Mouse (Mus musculus): ENCODE results near the gene Orai1. TPM values are rescaled to one million over a fixed set of nuclear protein-coding genes. Genes with fewer than 3 reads are reported as not detected.
"Not testable (repeated sequence)": the region's sequence is repeated elsewhere in the genome, so short reads cannot be mapped to it uniquely, and the experiment has no call there.

The Orai1 gene
- polyA plus RNA-seq (2012; rRNA removed) = 76.9 and 87.4 TPM in 2 replicates

DNA sequence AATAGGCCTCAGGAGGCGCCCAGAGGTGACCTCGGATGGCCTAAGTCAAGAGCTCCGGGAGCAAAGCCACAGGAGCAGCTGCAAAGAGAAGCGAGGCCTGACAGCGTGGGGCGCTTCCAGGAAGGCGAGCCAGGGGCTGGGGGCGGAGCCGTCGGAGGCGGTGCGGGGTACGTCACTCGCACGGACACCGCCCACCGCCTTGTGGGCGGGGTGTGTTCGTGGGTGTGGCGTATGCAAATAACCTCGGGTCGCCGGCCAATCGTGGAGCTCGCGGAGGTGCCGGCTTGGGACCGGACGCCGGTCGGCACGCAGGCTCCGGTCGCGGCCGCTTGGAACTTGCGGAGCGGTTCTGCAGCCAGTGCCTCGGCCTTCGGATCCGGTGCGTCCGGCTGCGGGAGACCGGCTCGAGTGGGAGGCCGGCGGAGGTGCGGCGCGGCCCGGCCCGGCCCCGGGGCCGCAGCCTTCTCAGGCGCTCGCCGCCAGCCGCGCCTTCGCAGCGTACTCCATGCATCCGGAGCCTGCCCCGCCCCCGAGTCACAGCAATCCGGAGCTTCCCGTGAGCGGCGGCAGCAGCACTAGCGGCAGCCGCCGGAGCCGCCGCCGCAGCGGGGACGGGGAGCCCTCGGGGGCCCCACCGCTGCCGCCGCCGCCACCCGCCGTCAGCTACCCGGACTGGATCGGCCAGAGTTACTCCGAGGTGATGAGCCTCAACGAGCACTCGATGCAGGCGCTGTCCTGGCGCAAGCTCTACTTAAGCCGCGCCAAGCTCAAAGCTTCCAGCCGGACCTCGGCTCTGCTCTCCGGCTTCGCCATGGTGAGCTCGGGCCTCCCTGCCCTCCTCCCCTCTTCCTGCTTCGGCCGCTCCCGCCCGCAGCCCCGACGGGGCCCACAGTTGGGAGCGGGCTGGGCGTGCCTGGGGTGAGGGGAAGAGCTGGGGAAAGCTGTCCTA is at the start of gene Orai1:
Gene Orai1, plus strand, starts transcription at position 322 of the 949 bp plus-strand sequence.
- H3K4me1 ChIP-seq (replicated peaks; ENCODE audit: control insufficient read depth, insufficient read depth, low read length) = peaks cover 39% of the 10 kb centered on the region

DNA sequence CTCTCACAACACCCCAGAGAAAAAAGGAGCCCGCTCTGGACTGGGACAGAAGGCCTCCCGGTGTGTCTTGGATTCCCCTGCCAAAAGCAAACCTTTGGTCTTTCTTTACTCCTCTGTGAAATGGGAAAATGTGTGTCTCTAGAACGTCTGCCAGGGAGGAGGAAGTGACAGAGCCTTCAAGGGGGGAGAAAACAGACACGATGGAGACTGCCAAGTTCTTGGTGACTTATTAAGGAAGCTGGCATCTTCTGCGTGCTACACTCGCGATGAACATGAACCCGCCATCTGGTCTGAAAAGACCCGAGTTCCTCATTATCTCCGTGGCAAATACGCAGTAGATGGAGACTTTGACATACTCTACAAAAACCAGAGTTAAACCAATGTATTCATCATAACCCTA is 49.4 kb upstream of the Orai1 start:
- H3K27ac ChIP-seq (ENCODE audit: control insufficient read depth, insufficient read depth, low read length) = no peak overlapping the region
- no peak overlapping the region for H3K4me3 ChIP-seq (ENCODE audit: control insufficient read depth, insufficient read depth, low read length)
- peaks cover 9% of the 10 kb centered on the region; the same call in 1 of the 2 replicates for H3K36me3 ChIP-seq (ENCODE audit: control insufficient read depth, insufficient read depth, low read length)
- TF ChIP-seq CTCF (IDR thresholded peaks at IDR 0.05; ENCODE audit: borderline replicate concordance, control insufficient read depth, extremely low read depth, insufficient read depth, low read length, poor library complexity) (no peak), POLR2A (IDR thresholded peaks at IDR 0.05; ENCODE audit: control insufficient read depth, extremely low read depth, insufficient read depth, low read length, poor library complexity) (no peak)
- WGBS = 46% methylated on average over 11 of the region's 11 CpGs
- no peaks in the 10 kb centered on the region for H3K27me3 ChIP-seq (ENCODE audit: control insufficient read depth, insufficient read depth, low read length)
- DNase-seq = no peak
- no peaks in the 10 kb centered on the region for H3K4me1 ChIP-seq (replicated peaks; ENCODE audit: control insufficient read depth, insufficient read depth, low read length)

More for the DNA sequence above, at the start of gene Orai1:
- H3K27me3 ChIP-seq (ENCODE audit: control insufficient read depth, insufficient read depth, low read length) = no peaks in the 10 kb centered on the region
- under 1% methylated on average over 103 of the region's 106 CpGs for WGBS
- no peaks in the 10 kb centered on the region for H3K36me3 ChIP-seq (ENCODE audit: control insufficient read depth, insufficient read depth, low read length)
- peak within 1 kb of the TSS; percentile 26; the same call in 1 of the 2 replicates for H3K27ac ChIP-seq (ENCODE audit: control insufficient read depth, insufficient read depth, low read length)
- peak; percentile 53; the same call in 1 of the 2 replicates for TF ChIP-seq CTCF (IDR thresholded peaks at IDR 0.05; ENCODE audit: borderline replicate concordance, control insufficient read depth, extremely low read depth, insufficient read depth, low read length, poor library complexity)
- TF ChIP-seq POLR2A (IDR thresholded peaks at IDR 0.05; ENCODE audit: control insufficient read depth, extremely low read depth, insufficient read depth, low read length, poor library complexity) = peak; percentile 63; the same call in 1 of the 2 replicates
- H3K4me3 ChIP-seq (ENCODE audit: control insufficient read depth, insufficient read depth, low read length) = peak within 1 kb of the TSS; percentile 75
- peak; percentile 99 for DNase-seq

DNA sequence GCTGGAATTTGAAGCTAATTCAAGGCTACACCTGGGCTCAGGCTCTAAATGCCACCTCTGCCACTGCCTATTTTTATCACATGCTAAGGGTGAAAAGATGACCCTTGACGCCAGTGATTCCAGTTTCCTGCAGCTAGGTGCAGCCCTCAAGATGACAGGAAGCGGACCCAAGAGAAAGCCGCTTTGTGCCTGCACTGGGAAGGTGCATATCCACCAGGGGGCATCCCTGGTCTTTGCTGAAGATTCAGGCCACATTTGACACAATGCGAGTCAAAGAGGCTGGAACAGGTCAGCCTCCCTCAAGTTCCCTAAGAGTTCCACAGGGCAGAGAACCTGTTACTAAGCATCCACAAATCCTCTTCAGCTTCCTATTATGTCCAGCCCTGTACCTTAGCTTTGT is 46.6 kb upstream of the Orai1 start:
- H3K27ac ChIP-seq (ENCODE audit: control insufficient read depth, insufficient read depth, low read length) = no peak overlapping the region
- WGBS = 16% methylated on average over 4 of the region's 4 CpGs
- TF ChIP-seq POLR2A (IDR thresholded peaks at IDR 0.05; ENCODE audit: control insufficient read depth, extremely low read depth, insufficient read depth, low read length, poor library complexity) = no peak
- TF ChIP-seq CTCF (IDR thresholded peaks at IDR 0.05; ENCODE audit: borderline replicate concordance, control insufficient read depth, extremely low read depth, insufficient read depth, low read length, poor library complexity) = peak; percentile 91
- H3K4me3 ChIP-seq (ENCODE audit: control insufficient read depth, insufficient read depth, low read length) = no peak overlapping the region
- H3K36me3 ChIP-seq (ENCODE audit: control insufficient read depth, insufficient read depth, low read length) = no peaks in the 10 kb centered on the region
- DNase-seq = peak; percentile 89
- no peaks in the 10 kb centered on the region for H3K4me1 ChIP-seq (replicated peaks; ENCODE audit: control insufficient read depth, insufficient read depth, low read length)
- H3K27me3 ChIP-seq (ENCODE audit: control insufficient read depth, insufficient read depth, low read length) = no peaks in the 10 kb centered on the region

DNA sequence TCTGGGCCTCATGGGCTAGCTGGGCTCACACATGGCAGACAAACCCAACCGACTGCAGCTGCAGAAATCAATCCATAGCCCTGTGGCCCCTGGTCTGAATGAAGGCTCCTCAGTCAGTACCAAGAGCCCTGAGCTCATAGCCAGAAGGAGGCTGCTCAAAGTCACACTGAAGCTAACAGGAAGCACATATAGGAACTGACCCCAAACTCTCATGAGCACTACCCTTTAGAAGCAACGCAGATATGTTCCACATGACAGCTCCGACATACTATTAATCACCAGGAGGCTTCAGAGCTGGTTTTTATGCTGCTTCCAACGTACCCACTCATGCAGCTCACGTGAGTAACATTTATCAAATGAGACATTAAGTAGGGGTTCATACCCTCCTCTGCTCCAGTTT is 44.8 kb upstream of the Orai1 start:
- Histone ChIP-seq H3K36me3 (ENCODE audit: control insufficient read depth, insufficient read depth, low read length) (no peaks in the 10 kb centered on the region), H3K27me3 (ENCODE audit: control insufficient read depth, insufficient read depth, low read length) (no peaks in the 10 kb centered on the region), H3K27ac (ENCODE audit: control insufficient read depth, insufficient read depth, low read length) (no peak overlapping the region), H3K4me1 (replicated peaks; ENCODE audit: control insufficient read depth, insufficient read depth, low read length) (no peaks in the 10 kb centered on the region), H3K4me3 (ENCODE audit: control insufficient read depth, insufficient read depth, low read length) (no peak overlapping the region)
- WGBS = 91% methylated on average over 5 of the region's 5 CpGs
- TF ChIP-seq CTCF (IDR thresholded peaks at IDR 0.05; ENCODE audit: borderline replicate concordance, control insufficient read depth, extremely low read depth, insufficient read depth, low read length, poor library complexity) = no peak
- no peak for TF ChIP-seq POLR2A (IDR thresholded peaks at IDR 0.05; ENCODE audit: control insufficient read depth, extremely low read depth, insufficient read depth, low read length, poor library complexity)
- no peak for DNase-seq

DNA sequence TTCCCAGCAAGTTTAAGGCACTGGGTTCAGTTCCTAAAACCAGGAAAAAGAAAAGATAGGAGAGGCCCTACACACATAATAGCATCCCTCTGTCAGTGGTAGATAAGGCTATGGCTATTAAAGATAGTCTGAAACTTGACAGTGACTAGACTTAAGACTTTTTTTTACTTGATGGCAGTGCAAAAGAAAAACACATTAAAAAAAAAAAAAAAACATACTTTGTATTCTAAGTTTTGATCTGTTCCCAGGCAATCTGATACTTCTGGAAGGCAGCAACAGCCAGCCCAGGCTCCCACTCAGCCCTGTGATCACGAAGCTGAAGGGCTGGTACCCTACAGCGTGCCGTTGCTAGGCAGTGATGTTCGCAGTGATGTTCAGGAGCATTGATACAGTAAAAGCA is 43.4 kb upstream of the Orai1 start:
- no peak for TF ChIP-seq CTCF (IDR thresholded peaks at IDR 0.05; ENCODE audit: borderline replicate concordance, control insufficient read depth, extremely low read depth, insufficient read depth, low read length, poor library complexity)
- TF ChIP-seq POLR2A (IDR thresholded peaks at IDR 0.05; ENCODE audit: control insufficient read depth, extremely low read depth, insufficient read depth, low read length, poor library complexity) = no peak
- no peak overlapping the region for H3K27ac ChIP-seq (ENCODE audit: control insufficient read depth, insufficient read depth, low read length)
- no peaks in the 10 kb centered on the region for H3K36me3 ChIP-seq (ENCODE audit: control insufficient read depth, insufficient read depth, low read length)
- no peaks in the 10 kb centered on the region for H3K4me1 ChIP-seq (replicated peaks; ENCODE audit: control insufficient read depth, insufficient read depth, low read length)
- WGBS = 96% methylated on average over 4 of the region's 4 CpGs
- no peak overlapping the region for H3K4me3 ChIP-seq (ENCODE audit: control insufficient read depth, insufficient read depth, low read length)
- DNase-seq = no peak
- H3K27me3 ChIP-seq (ENCODE audit: control insufficient read depth, insufficient read depth, low read length) = no peaks in the 10 kb centered on the region

DNA sequence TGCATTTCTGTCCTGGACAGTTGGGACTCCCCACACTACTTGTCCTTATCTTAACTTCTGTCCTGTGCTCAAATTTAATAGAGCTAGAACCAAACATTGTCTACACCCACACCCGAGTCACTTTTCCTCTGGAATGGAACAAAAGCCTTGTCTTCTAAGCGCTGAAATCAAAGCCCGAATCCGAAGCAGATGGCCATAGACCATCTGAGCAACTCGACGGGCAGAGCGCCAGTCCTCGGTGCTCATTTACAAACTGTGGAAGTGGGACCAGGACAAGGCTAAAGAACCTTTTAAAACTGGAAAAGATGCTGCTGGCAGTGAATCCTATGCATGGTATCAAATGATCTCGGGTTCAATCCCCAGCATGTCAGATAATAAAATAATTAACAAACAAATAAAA is 42.8 kb upstream of the Orai1 start:
- H3K27ac ChIP-seq (ENCODE audit: control insufficient read depth, insufficient read depth, low read length) = no peak overlapping the region
- no peaks in the 10 kb centered on the region for H3K27me3 ChIP-seq (ENCODE audit: control insufficient read depth, insufficient read depth, low read length)
- WGBS = 92% methylated on average over 9 of the region's 9 CpGs
- DNase-seq = no peak
- no peak for TF ChIP-seq CTCF (IDR thresholded peaks at IDR 0.05; ENCODE audit: borderline replicate concordance, control insufficient read depth, extremely low read depth, insufficient read depth, low read length, poor library complexity)
- TF ChIP-seq POLR2A (IDR thresholded peaks at IDR 0.05; ENCODE audit: control insufficient read depth, extremely low read depth, insufficient read depth, low read length, poor library complexity) = no peak
- H3K4me3 ChIP-seq (ENCODE audit: control insufficient read depth, insufficient read depth, low read length) = no peak overlapping the region
- no peaks in the 10 kb centered on the region for H3K4me1 ChIP-seq (replicated peaks; ENCODE audit: control insufficient read depth, insufficient read depth, low read length)
- H3K36me3 ChIP-seq (ENCODE audit: control insufficient read depth, insufficient read depth, low read length) = no peaks in the 10 kb centered on the region

DNA sequence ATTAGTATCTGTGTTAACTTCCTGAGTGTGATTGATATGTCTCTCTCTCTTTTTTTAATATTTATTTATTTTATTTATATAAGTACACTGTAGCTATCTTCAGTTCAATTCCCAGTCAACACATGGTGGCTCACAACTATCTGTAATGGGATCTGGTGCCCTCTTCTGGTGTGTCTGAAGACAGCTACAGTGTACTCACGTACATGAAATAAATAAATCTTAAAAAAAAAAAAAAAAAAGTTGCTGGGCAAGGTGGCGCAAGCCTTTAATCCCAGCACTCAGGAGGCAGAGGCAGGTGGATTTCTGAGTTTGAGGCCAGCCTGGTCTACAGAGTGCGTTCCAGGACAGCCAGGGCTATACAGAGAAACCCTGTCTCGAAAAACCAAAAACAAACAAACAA is 40.2 kb upstream of the Orai1 start:
- WGBS = 98% methylated on average over 4 of the region's 4 CpGs
- not testable (repeated sequence) for H3K4me3 ChIP-seq (ENCODE audit: control insufficient read depth, insufficient read depth, low read length); DNase-seq; H3K27ac ChIP-seq (ENCODE audit: control insufficient read depth, insufficient read depth, low read length); H3K36me3 ChIP-seq (ENCODE audit: control insufficient read depth, insufficient read depth, low read length); H3K27me3 ChIP-seq (ENCODE audit: control insufficient read depth, insufficient read depth, low read length); H3K4me1 ChIP-seq (replicated peaks; ENCODE audit: control insufficient read depth, insufficient read depth, low read length)
